Mouse (Mus musculus): Measurements from ENCODE around the gene Gm12184. TPM values are rescaled to one million over a fixed set of nuclear protein-coding genes. Genes with fewer than 3 reads are reported as not detected.

Gm12184 gene
- polyA plus RNA-seq, 1 experiment from 2014 or later, result 1.8 TPM

GRCm38 (mm10) chr11:48840805-48841204 is 14.3 kb upstream of the Gm12184 start:
- H3K9me3 ChIP-seq (replicated peaks; ENCODE audit: control insufficient read depth, low read length, poor library complexity, severe bottlenecking), result no peaks in the 10 kb centered on the region
- H3K27me3 ChIP-seq (ENCODE audit: control insufficient read depth, insufficient read depth, low read depth, low read length), result no peaks in the 10 kb centered on the region; the same call in 1 of the 2 replicates
- no peak overlapping the region for H3K9ac ChIP-seq (ENCODE audit: low read depth, low read length)
- H3K36me3 ChIP-seq (ENCODE audit: control insufficient read depth, insufficient read depth, low read length), result no peaks in the 10 kb centered on the region
- no peak for ATAC-seq
- H3K4me2 ChIP-seq (ENCODE audit: low read length), result no peak overlapping the region
- H3K27ac ChIP-seq (ENCODE audit: low read length), result no peak overlapping the region
- no peak overlapping the region for H3K4me3 ChIP-seq (ENCODE audit: low read depth, low read length)
- peaks cover 9% of the 10 kb centered on the region for H3K4me1 ChIP-seq (ENCODE audit: control insufficient read depth, insufficient read depth, low read length)

DNA sequence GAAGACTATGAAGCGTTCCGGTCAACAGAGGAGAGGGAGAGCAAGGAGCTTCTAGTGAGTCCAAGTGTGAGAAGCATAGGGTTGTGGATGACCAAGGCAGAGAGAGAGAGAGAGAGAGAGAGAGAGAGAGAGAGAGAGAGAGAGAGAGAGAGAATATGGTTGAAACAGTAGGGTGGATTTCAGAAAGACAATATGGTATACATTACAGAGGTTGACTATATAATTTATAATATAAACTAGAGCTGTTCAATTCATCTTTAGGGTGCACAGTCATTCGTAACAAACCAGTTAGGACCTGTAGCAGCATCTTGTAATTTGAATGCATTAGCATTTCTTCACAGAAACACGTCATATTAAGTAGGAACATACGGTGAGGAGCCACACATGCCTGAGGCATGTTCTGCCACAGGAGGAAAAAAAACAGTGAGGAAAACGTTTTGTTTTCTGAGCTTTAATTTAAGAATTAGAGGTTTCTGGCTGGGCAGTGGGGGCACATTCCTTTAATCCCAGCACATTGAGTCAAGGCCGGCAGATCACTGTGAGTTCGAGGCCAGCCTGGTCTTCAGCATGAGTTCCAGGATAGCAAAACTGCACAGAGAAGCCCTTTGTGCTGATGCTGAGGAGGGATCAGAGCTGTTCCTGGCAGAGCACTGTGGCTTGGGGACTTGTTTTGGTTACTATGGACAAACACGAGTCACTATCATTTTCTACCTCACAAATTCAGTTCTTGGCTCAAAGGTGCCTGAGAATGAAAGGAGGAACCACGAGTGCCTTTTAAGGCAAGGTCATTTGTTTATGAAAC is 12.6 kb upstream of the Gm12184 start:
- no peak overlapping the region for H3K27ac ChIP-seq (ENCODE audit: low read length)
- peak overlapping the region; percentile 81 for H3K4me2 ChIP-seq (ENCODE audit: low read length)
- peak overlapping the region; percentile 70; the same call in 1 of the 2 replicates for H3K9ac ChIP-seq (ENCODE audit: low read depth, low read length)
- H3K27me3 ChIP-seq (ENCODE audit: control insufficient read depth, insufficient read depth, low read depth, low read length), result no peaks in the 10 kb centered on the region; the same call in 1 of the 2 replicates
- H3K9me3 ChIP-seq (replicated peaks; ENCODE audit: control insufficient read depth, low read length, poor library complexity, severe bottlenecking), result no peaks in the 10 kb centered on the region
- WGBS, result 76% methylated on average over 10 of the region's 10 CpGs
- H3K36me3 ChIP-seq (ENCODE audit: control insufficient read depth, insufficient read depth, low read length), result no peaks in the 10 kb centered on the region
- peaks cover 9% of the 10 kb centered on the region for H3K4me1 ChIP-seq (ENCODE audit: control insufficient read depth, insufficient read depth, low read length)
- ATAC-seq, result no peak
- peak overlapping the region; percentile 64 for H3K4me3 ChIP-seq (ENCODE audit: low read depth, low read length)

DNA sequence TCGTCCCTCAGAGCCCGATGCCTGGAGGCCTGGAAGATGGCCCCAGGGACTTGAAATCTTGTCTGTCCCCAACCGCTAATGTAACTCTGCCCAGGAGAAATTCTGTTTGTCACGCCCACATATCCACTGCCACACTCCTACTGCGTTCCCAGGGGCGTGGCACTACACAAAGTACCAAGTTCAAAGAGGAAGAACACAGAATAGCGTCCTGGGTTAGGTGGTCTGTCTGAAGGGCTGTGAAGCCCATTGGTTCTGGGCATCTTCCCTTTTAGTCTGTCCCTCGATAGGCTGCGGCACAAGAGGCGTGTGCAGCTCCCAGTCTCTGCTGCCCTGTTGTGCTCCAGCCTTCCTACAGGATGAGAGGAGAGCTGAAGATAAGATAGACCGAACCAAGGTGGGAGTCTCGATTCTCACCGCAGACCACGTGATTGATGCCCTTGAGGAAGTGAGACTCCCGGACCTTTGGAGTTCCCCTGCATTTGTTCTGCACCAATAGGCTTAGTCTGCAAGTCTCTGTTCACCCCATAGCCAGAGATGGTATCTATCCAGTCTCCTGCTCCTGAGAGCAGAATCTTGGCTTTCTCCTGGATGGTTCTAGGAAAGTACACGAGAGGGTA is 11.8 kb upstream of the Gm12184 start:
- Histone ChIP-seq H3K36me3 (ENCODE audit: control insufficient read depth, insufficient read depth, low read length) (no peaks in the 10 kb centered on the region), H3K9ac (ENCODE audit: low read depth, low read length) (peak overlapping the region; percentile 70), H3K27ac (ENCODE audit: low read length) (no peak overlapping the region; the same call in 1 of the 2 replicates), H3K4me1 (ENCODE audit: control insufficient read depth, insufficient read depth, low read length) (peaks cover 9% of the 10 kb centered on the region), H3K9me3 (replicated peaks; ENCODE audit: control insufficient read depth, low read length, poor library complexity, severe bottlenecking) (no peaks in the 10 kb centered on the region), H3K27me3 (ENCODE audit: control insufficient read depth, insufficient read depth, low read depth, low read length) (no peaks in the 10 kb centered on the region; the same call in 1 of the 2 replicates), H3K4me2 (ENCODE audit: low read length) (peak overlapping the region; percentile 81), H3K4me3 (ENCODE audit: low read depth, low read length) (peak overlapping the region; percentile 64)
- peak; percentile 25; the same call in 1 of the 2 replicates for ATAC-seq
- 3% methylated on average over 16 of the region's 16 CpGs for WGBS

GRCm38 (mm10) chr11:48837310-48838180 is 11.1 kb upstream of the Gm12184 start:
- peaks cover 9% of the 10 kb centered on the region for H3K4me1 ChIP-seq (ENCODE audit: control insufficient read depth, insufficient read depth, low read length)
- H3K9ac ChIP-seq (ENCODE audit: low read depth, low read length), result peak overlapping the region; percentile 70
- ATAC-seq, result peak; percentile 36
- H3K27ac ChIP-seq (ENCODE audit: low read length), result peak overlapping the region; percentile 51
- no peaks in the 10 kb centered on the region for H3K36me3 ChIP-seq (ENCODE audit: control insufficient read depth, insufficient read depth, low read length)
- peak overlapping the region; percentile 81 for H3K4me2 ChIP-seq (ENCODE audit: low read length)
- H3K4me3 ChIP-seq (ENCODE audit: low read depth, low read length), result peak overlapping the region; percentile 64
- WGBS, result under 1% methylated on average over 77 of the region's 77 CpGs
- H3K9me3 ChIP-seq (replicated peaks; ENCODE audit: control insufficient read depth, low read length, poor library complexity, severe bottlenecking), result no peaks in the 10 kb centered on the region
- no peaks in the 10 kb centered on the region; the same call in 1 of the 2 replicates for H3K27me3 ChIP-seq (ENCODE audit: control insufficient read depth, insufficient read depth, low read depth, low read length)

DNA sequence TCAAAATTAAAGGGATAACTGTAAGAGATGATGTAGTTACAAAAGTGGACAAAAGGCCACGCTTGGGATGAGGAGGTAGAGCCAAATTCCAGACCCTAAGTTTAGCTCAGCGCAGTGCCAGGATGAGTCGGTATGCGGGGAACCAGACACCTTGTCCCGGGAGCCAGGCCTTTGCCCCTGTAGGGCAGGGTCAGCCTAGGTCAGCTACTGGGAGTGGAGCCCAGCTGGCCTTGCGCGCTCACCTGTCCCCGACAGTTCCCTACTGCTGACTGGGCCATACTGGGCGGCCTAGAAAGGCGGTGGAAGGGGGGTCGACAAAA is 10.5 kb upstream of the Gm12184 start:
- Histone ChIP-seq H3K4me2 (ENCODE audit: low read length) (peak overlapping the region; percentile 81), H3K36me3 (ENCODE audit: control insufficient read depth, insufficient read depth, low read length) (no peaks in the 10 kb centered on the region), H3K9ac (ENCODE audit: low read depth, low read length) (peak overlapping the region; percentile 70), H3K4me1 (ENCODE audit: control insufficient read depth, insufficient read depth, low read length) (peaks cover 9% of the 10 kb centered on the region), H3K27me3 (ENCODE audit: control insufficient read depth, insufficient read depth, low read depth, low read length) (no peaks in the 10 kb centered on the region; the same call in 1 of the 2 replicates), H3K4me3 (ENCODE audit: low read depth, low read length) (peak overlapping the region; percentile 64), H3K27ac (ENCODE audit: low read length) (peak overlapping the region; percentile 51; the same call in 1 of the 2 replicates), H3K9me3 (replicated peaks; ENCODE audit: control insufficient read depth, low read length, poor library complexity, severe bottlenecking) (no peaks in the 10 kb centered on the region)
- no peak for ATAC-seq
- 5% methylated on average over 11 of the region's 11 CpGs for WGBS

- H3K36me3 ChIP-seq (ENCODE audit: control insufficient read depth, insufficient read depth, low read length), result no peaks in the 10 kb centered on the region
- peaks cover 9% of the 10 kb centered on the region for H3K4me1 ChIP-seq (ENCODE audit: control insufficient read depth, insufficient read depth, low read length)
- no peak overlapping the region for H3K27ac ChIP-seq (ENCODE audit: low read length)
- H3K27me3 ChIP-seq (ENCODE audit: control insufficient read depth, insufficient read depth, low read depth, low read length), result no peaks in the 10 kb centered on the region; the same call in 1 of the 2 replicates
- H3K4me2 ChIP-seq (ENCODE audit: low read length), result no peak overlapping the region
- no peak overlapping the region for H3K4me3 ChIP-seq (ENCODE audit: low read depth, low read length)
- 82% methylated on average over 6 of the region's 6 CpGs for WGBS
- H3K9me3 ChIP-seq (replicated peaks; ENCODE audit: control insufficient read depth, low read length, poor library complexity, severe bottlenecking), result no peaks in the 10 kb centered on the region
- no peak overlapping the region for H3K9ac ChIP-seq (ENCODE audit: low read depth, low read length)
- ATAC-seq, result no peak
These were observed 9.5 kb upstream of the Gm12184 start for GRCm38 (mm10) chr11:48835923-48836322.

DNA sequence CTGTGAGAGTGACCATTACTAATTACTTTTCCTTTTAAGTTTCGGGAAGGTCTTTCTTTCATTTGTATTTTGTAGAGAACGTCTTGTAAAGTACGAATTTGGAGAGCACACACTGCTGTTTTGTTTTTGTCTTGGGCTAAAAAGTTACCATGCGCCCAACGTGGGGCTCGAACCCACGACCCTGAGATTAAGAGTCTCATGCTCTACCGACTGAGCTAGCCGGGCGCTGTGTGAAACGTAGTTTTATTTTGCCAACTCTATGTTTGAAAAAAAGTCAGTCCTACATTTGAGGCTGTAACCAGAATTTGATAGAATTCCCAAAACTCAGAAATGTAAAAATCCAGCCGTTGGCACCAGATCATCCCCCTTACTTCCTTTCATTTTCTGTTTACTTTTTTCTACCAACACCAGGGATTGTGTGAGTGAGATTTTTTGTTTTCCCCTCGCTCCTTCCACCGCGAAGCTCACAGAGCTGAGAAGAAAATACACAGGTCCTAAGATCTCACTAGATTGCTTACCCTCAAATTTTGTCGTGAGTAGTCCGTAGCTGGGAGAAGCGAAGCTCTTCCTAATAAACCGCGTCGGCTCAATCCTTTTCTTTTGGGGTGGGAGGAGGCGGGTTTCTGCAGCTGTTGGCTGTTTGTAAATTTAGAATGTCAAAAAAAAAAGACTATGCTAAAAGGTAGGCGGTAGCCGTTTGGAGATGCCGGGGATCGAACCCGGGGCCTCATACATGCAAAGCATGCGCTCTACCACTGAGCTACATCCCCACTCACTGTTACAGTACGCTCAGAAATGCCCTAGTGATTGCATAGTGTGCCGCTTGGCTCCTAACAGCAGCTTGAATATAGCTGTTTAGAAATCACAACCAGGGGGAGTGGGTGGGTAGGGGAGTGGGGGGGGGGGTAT is 7.5 kb upstream of the Gm12184 start:
- peak overlapping the region; percentile 81 for H3K27ac ChIP-seq (ENCODE audit: low read length)
- no peaks in the 10 kb centered on the region for H3K36me3 ChIP-seq (ENCODE audit: control insufficient read depth, insufficient read depth, low read length)
- peak overlapping the region; percentile 62 for H3K4me3 ChIP-seq (ENCODE audit: low read depth, low read length)
- H3K4me1 ChIP-seq (ENCODE audit: control insufficient read depth, insufficient read depth, low read length), result peaks cover 9% of the 10 kb centered on the region
- peak; percentile 88 for ATAC-seq
- peak overlapping the region; percentile 66 for H3K9ac ChIP-seq (ENCODE audit: low read depth, low read length)
- H3K4me2 ChIP-seq (ENCODE audit: low read length), result peak overlapping the region; percentile 68
- under 1% methylated on average over 30 of the region's 30 CpGs for WGBS
- H3K9me3 ChIP-seq (replicated peaks; ENCODE audit: control insufficient read depth, low read length, poor library complexity, severe bottlenecking), result no peaks in the 10 kb centered on the region
- no peaks in the 10 kb centered on the region; the same call in 1 of the 2 replicates for H3K27me3 ChIP-seq (ENCODE audit: control insufficient read depth, insufficient read depth, low read depth, low read length)
